Mouse (Mus musculus) forebrain, embryonic 13.5 days (tissue): ENCODE results near the gene Ube2q1. TPM values are rescaled to one million over a fixed set of nuclear protein-coding genes. Genes with fewer than 3 reads are reported as not detected.

Experiments
- ATAC-seq: fragments of 200-750 bp; cut with Nextera tagmentation; 2 replicates; pipeline ENCODE4 v1.8.0; 2017
- H3K27ac ChIP-seq: fragments of 300-500 bp; sonication (generic); 2 replicates; pipeline ENCODE4 v1.5.1; 2015; ENCODE audit warnings: inconsistent platforms, mild to moderate bottlenecking, moderate library complexity
- H3K27me3 ChIP-seq: fragments of 300-500 bp; sonication (generic); 2 replicates; pipeline ENCODE4 v1.6.1; 2015; ENCODE audit warnings: mild to moderate bottlenecking, inconsistent platforms
- H3K36me3 ChIP-seq: fragments of 300-500 bp; sonication (generic); 2 replicates; pipeline ENCODE4 v1.6.1; 2015; ENCODE audit warnings: mild to moderate bottlenecking, inconsistent platforms; ENCODE audit not compliant: poor library complexity, severe bottlenecking
- H3K4me1 ChIP-seq: fragments of 300-500 bp; sonication (generic); 2 replicates; pipeline ENCODE4 v1.6.1; 2015; ENCODE audit warnings: inconsistent platforms
- H3K4me2 ChIP-seq: fragments of 300-500 bp; sonication (generic); 2 replicates; pipeline ENCODE4 v1.6.1; 2015; ENCODE audit warnings: inconsistent platforms, mild to moderate bottlenecking, moderate library complexity
- H3K4me3 ChIP-seq: fragments of 300-500 bp; sonication (generic); 2 replicates; pipeline ENCODE4 v1.5.1; 2015; ENCODE audit warnings: mild to moderate bottlenecking, inconsistent platforms
- H3K9ac ChIP-seq: fragments of 300-500 bp; sonication (generic); 2 replicates; pipeline ENCODE4 v1.6.1; 2015; ENCODE audit warnings: mild to moderate bottlenecking, inconsistent platforms
- H3K9me3 ChIP-seq: fragments of 300-500 bp; sonication (generic); replicated peaks from 2 replicates; pipeline ENCODE4 v1.6.1; 2016; ENCODE audit warnings: inconsistent platforms
- WGBS: fragments of 180-500 bp; shearing (Covaris S2); methylation state at CpG from one replicate; pipeline ENCODE4 v1.1.7; 2015; 5-methylcytosine and 5-hydroxymethylcytosine counted together
- polyA plus RNA-seq: library from polyadenylated mRNA; unstranded; fragments of >200 nt; fragmentation: Nextera tagmentation; extraction: Ambion mirVana; gene quantifications from 2 replicates; pipeline ENCODE4 v1.2.1, GENCODE M21; 2015

Ube2q1 gene
- polyA plus RNA-seq, 1 experiment from 2014 or later, result 14.1 TPM

DNA sequence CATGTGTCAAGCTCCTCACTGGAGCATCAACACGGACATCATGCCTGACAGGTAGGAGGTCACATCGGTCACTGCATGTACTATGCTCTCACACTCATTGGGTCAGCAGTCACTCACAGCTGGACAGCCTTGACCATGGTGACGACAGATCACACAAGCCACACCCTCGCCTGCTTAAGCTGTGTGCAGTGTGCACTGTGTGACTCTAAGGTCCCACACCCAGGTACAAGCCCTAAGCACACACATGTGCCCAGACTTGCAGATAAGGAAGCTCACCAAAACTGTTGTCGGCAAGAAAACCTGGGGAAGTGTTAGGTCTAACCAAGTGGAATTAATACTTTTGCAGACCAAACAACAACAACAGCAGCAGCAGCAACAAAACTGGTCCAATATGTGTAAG, 34.5 kb downstream of the Ube2q1 start:
- Histone ChIP-seq H3K36me3 (no peaks in the 10 kb centered on the region), H3K4me1 (no peaks in the 10 kb centered on the region), H3K27ac (no peak overlapping the region), H3K4me2 (no peak overlapping the region), H3K9ac (no peak overlapping the region), H3K9me3 (peaks cover 4% of the 10 kb centered on the region; the same call in 1 of the 2 replicates), H3K27me3 (no peaks in the 10 kb centered on the region), H3K4me3 (no peak overlapping the region)
- WGBS, result 80% methylated on average over 5 of the region's 5 CpGs
- no peak for ATAC-seq

DNA sequence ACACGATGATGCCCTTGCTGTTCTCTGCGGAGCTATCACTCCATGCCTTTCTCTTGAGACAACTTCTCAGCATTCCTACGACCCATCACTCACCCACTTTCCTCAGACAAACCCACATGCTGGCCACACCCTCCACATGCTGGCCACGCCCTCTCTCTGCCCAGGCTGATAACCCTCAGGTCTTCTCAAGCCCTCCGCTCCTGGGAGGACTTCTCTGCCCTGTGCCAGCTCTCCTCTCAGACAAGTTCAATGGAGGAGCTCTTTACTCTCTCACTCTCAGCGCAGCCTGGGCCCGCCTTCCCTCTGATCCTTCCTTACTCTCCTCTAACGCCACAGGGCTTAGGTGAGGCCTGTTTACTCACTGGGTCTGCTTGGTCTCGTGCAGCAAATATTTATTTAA, 35.2 kb downstream of the Ube2q1 start:
- Histone ChIP-seq H3K27me3 (no peaks in the 10 kb centered on the region), H3K4me2 (no peak overlapping the region), H3K36me3 (no peaks in the 10 kb centered on the region), H3K27ac (no peak overlapping the region), H3K4me1 (no peaks in the 10 kb centered on the region), H3K4me3 (no peak overlapping the region), H3K9me3 (peaks cover 4% of the 10 kb centered on the region; the same call in 1 of the 2 replicates), H3K9ac (no peak overlapping the region)
- WGBS, result 64% methylated on average over 9 of the region's 9 CpGs
- no peak for ATAC-seq

DNA sequence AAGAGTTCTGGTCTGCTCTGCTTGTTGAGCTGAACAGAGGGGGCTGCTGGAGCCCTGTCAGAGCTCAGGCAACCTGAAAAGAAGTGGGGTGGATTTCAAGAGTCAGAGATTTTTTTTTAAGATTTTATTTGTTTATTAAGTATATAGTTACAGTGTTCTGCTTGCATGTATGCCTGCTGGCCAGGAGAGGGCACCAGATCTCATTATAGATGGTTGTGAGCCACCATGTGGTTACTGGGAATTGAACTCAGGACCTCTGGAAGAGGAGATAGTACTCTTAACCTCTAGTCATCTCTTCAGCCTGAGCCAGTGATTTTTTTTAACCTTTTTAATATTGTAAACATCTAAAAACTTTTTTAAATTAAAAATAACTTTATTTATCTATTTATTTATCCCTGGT, 37.4 kb downstream of the Ube2q1 start:
- ATAC-seq, result no peak
- Histone ChIP-seq H3K4me1 (no peaks in the 10 kb centered on the region), H3K9me3 (no peaks in the 10 kb centered on the region), H3K27me3 (no peaks in the 10 kb centered on the region), H3K9ac (no peak overlapping the region), H3K4me3 (no peak overlapping the region), H3K27ac (no peak overlapping the region), H3K36me3 (no peaks in the 10 kb centered on the region), H3K4me2 (no peak overlapping the region)

DNA sequence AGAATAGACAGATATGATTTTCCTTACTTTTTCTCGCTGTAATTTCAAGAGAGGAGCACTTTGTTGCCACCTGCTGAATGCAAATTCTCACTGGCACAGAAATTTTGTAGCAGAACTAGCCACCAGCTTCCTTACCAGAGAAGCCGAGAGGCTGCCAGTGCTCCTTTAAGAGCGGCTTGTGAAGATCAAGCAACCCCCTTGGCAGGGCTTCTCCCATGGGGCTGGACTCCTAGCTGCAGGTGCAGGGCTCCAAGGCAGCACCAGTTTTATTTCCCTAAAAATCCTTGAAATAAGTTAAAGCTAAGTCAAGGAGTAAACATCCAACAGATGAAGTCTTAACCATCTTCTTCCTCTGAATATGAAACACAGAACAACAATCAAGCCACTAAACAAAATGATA, 38.8 kb downstream of the Ube2q1 start:
- WGBS, result 74% methylated on average over 3 of the region's 3 CpGs
- H3K9me3 ChIP-seq, result no peaks in the 10 kb centered on the region
- H3K9ac ChIP-seq, result no peak overlapping the region
- no peak overlapping the region for H3K4me3 ChIP-seq
- no peaks in the 10 kb centered on the region for H3K27me3 ChIP-seq
- H3K36me3 ChIP-seq, result no peaks in the 10 kb centered on the region
- H3K4me2 ChIP-seq, result no peak overlapping the region
- H3K27ac ChIP-seq, result no peak overlapping the region
- H3K4me1 ChIP-seq, result no peaks in the 10 kb centered on the region
- no peak for ATAC-seq

DNA sequence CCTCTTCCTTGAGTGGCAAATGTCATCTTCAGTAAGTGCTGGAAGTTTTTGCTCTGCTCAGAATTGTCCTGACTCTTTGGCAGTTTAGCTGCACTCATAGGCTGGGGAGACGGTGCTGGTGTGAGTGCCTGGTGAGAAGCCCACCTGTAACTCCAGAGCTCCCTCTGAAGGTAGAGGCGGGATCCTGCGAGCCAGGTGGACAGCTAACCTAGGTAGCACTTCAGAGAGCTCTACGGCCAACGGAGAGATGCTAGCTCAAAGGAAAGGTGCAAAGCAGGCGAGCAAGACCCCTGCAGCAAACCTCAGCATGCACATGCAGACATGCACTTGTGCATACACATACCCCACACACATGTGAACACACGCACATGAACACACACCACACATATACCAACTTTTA, 40.6 kb downstream of the Ube2q1 start:
- ATAC-seq, result no peak
- H3K27me3 ChIP-seq, result no peaks in the 10 kb centered on the region
- H3K4me3 ChIP-seq, result no peak overlapping the region
- WGBS, result 81% methylated on average over 7 of the region's 7 CpGs
- H3K9ac ChIP-seq, result no peak overlapping the region
- H3K27ac ChIP-seq, result no peak overlapping the region
- H3K4me1 ChIP-seq, result no peaks in the 10 kb centered on the region
- no peaks in the 10 kb centered on the region for H3K36me3 ChIP-seq
- H3K4me2 ChIP-seq, result no peak overlapping the region
- H3K9me3 ChIP-seq, result no peaks in the 10 kb centered on the region

DNA sequence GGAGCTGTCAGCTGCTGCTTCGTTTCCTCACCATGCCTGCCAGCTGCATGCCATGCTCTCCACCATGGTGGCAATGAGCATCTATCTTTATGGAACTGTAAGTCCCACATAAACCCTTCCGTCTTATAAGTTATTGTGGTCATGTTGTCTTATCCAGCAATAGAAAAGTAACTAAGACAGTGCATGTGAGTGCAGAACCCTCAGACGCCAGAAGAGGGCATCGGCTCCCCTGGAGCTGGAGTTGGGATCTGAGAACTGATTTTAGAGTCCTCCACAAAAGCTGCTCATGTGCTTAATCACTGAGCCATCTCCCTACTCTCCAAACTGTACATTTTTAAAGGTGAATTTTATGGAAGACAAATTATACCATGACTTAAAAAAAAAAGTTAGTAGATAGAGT, 43.6 kb downstream of the Ube2q1 start:
- Histone ChIP-seq H3K4me2 (no peak overlapping the region), H3K4me1 (no peaks in the 10 kb centered on the region), H3K27ac (no peak overlapping the region), H3K9me3 (no peaks in the 10 kb centered on the region), H3K36me3 (no peaks in the 10 kb centered on the region), H3K4me3 (no peak overlapping the region), H3K9ac (no peak overlapping the region), H3K27me3 (no peaks in the 10 kb centered on the region)
- ATAC-seq, result no peak
- WGBS, result 69% methylated on average over 4 of the region's 4 CpGs

DNA sequence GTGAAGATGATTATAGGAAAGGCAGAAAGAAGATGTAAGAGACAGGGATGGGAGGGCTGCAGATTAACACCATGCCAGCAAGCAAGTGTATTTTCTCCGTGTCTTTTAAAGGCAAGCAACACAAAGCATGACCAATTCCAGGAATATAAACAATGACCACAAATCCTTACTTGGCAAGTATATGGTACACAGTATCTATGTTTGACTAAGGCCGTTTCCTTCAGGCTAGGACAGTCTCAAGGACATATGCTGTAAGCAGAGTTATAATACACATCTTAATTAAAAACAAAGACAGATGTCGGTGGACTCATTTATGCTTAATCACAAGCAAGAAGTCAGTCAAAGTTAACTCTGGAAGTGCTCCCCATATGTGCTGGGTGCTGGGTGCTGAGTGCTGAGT, 45.2 kb downstream of the Ube2q1 start:
- ATAC-seq, result no peak
- Histone ChIP-seq H3K4me2 (no peak overlapping the region), H3K4me3 (no peak overlapping the region), H3K36me3 (no peaks in the 10 kb centered on the region), H3K4me1 (no peaks in the 10 kb centered on the region), H3K27me3 (no peaks in the 10 kb centered on the region), H3K9ac (no peak overlapping the region), H3K9me3 (no peaks in the 10 kb centered on the region), H3K27ac (no peak overlapping the region)
- 79% methylated on average over 3 of the region's 3 CpGs for WGBS

DNA sequence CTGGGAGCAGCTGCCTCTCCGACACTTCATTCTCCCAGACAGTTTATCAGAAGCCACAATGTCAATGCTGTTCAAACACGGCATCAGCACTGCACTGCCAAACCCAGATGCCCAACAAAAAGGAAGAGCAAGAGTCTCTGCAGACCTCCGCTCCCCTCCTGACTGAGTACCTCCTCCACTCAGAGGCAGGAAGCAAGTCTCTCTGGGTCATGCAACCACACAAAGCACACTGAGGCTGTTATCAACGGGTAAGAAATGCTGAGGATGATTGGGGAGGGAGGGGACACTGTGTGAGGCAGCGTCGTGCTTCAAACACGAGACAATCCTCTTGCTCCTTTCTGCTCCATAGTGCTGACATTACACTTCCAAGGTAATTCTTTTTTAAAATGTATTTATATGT, 46.5 kb downstream of the Ube2q1 start:
- H3K4me2 ChIP-seq, result no peak overlapping the region
- H3K9ac ChIP-seq, result no peak overlapping the region
- WGBS, result 76% methylated on average over 7 of the region's 7 CpGs
- ATAC-seq, result no peak
- no peak overlapping the region for H3K27ac ChIP-seq
- no peaks in the 10 kb centered on the region for H3K9me3 ChIP-seq
- no peaks in the 10 kb centered on the region for H3K4me1 ChIP-seq
- H3K4me3 ChIP-seq, result no peak overlapping the region
- no peaks in the 10 kb centered on the region for H3K27me3 ChIP-seq
- H3K36me3 ChIP-seq, result no peaks in the 10 kb centered on the region

DNA sequence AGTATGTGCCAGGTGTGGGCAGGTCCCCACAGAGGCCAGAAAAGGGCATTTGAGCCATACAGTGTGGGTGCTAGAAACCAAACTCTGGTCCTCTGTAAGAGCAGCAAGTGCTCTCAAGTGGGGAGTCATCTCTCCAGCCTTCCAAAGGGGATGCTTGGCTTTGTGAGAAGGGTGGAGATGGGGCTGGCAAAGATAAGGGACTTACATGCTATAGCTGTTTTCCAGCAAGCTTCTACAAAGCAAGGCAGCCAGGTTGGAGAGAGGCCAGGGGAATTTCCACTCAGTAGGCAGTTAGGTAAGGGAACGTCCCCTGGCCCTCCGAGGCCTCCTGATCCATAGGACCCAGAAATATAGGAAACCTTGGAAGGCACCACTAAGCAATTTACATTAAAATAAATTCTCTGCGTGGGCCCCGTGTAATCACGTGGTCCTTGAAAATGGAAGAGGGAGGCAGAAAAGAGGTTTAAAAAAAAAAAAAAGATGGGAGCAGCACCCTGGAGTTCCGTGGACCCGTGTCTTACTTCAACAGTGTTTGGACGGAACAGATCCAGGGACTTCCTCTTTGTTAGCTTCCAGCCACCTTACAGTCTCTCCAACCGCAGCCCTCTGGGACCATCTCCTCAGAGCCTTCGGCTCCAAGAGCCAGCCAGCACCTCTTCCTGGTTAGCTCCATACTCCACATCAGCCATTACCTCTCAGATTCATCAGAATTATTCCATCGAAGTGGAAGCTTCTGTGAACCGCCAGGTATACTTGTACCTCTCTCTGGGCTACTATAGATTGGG, 47.1 kb downstream of the Ube2q1 start:
- ATAC-seq, result no peak
- WGBS, result 88% methylated on average over 12 of the region's 12 CpGs
- H3K9ac ChIP-seq, result no peak overlapping the region
- no peak overlapping the region for H3K4me3 ChIP-seq
- no peaks in the 10 kb centered on the region for H3K4me1 ChIP-seq
- H3K36me3 ChIP-seq, result no peaks in the 10 kb centered on the region
- H3K9me3 ChIP-seq, result no peaks in the 10 kb centered on the region
- H3K4me2 ChIP-seq, result no peak overlapping the region
- no peak overlapping the region for H3K27ac ChIP-seq
- H3K27me3 ChIP-seq, result no peaks in the 10 kb centered on the region

DNA sequence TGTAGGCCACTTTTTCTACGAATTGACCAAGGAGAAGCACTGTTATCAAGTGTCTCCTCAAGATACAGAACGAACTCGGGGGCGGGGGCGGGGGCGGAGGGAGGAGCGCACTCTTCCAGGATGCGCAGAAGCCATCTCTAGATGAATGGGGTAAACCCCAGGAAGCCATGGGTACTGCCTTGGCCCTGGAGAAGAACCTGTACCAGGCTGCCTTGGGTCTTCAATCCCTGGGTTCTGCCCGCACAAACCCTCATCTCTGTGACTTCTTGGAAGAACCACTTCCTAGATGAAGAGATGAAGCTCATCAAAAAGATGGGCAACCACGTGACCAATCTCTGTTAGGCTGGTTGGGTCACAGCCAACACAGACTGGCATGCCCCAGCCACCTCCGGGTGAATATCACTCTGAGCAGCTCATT, 47.7 kb downstream of the Ube2q1 start:
- Histone ChIP-seq H3K27me3 (no peaks in the 10 kb centered on the region), H3K4me2 (no peak overlapping the region), H3K36me3 (no peaks in the 10 kb centered on the region), H3K27ac (no peak overlapping the region), H3K9me3 (no peaks in the 10 kb centered on the region), H3K4me3 (no peak overlapping the region), H3K4me1 (no peaks in the 10 kb centered on the region), H3K9ac (no peak overlapping the region)
- ATAC-seq, result no peak
- WGBS, result 85% methylated on average over 11 of the region's 11 CpGs

DNA sequence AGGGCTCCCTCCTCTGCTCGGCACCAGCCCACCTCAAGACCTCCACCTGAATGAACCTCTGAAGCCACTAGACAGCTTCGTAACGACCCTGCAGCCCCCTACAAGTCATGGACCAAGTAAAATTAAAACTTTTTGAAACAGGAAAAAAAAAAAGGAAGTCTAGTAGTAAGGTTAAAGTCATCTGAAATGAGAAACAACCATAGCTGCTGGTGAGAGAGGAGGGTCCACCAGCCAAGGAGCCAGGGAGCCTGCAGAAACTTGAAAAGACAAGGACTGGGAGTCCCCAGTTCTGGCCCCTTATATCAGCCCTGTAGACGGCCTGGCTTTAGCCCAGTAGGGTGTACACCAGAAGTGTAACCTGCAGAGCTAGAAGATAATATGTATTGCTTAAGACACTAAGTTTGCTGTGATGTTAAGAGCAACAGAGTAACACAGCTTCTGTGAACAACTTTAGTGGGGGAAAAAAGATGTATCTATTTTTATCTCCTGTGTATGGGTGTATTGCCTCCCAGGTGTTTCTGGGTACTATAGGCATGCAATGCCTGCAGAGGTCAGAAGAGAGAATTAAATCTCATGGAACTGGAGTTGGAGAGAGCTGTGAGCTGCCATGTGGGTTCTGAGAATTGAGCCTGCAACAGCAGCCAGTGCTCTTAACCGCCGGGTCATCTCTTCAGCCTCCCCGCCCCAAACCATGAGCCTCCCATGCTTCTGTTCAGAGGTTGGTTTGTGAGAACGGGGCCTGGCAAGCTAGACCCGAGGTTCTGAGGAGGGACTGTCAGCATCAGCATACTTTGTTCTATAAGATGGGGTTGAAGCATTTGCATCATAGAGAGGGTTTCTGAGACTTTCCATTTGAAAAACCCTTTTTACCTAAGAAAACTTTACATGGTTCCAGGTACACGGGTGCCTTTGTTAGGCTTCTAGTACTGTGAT, 48.4 kb downstream of the Ube2q1 start:
- H3K27me3 ChIP-seq, result no peaks in the 10 kb centered on the region
- H3K4me3 ChIP-seq, result no peak overlapping the region
- no peak for ATAC-seq
- no peaks in the 10 kb centered on the region for H3K4me1 ChIP-seq
- no peak overlapping the region for H3K27ac ChIP-seq
- H3K4me2 ChIP-seq, result no peak overlapping the region
- no peak overlapping the region for H3K9ac ChIP-seq
- H3K9me3 ChIP-seq, result no peaks in the 10 kb centered on the region
- 81% methylated on average over 10 of the region's 10 CpGs for WGBS
- no peaks in the 10 kb centered on the region for H3K36me3 ChIP-seq

DNA sequence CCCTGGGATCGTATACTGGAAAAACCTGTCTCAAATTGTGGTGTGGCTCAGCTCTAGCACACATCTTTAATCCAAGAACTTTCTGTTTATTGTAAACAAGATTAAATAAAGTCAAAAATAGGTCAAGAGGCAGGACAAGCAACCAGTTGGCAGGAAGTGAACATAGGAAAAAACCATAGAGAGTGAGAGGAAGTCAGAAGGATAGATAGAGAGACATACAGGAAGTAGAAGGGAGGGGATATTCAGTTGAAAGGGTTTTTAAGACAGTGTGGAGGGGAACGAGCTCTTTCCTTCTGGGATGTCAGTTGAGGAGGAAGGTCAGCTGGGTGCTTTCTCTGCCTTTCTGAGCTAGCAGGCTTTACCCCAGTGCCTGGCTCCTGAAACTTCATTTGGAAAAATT, 50.2 kb downstream of the Ube2q1 start:
- no peak overlapping the region for H3K9ac ChIP-seq
- H3K9me3 ChIP-seq, result no peaks in the 10 kb centered on the region
- H3K27me3 ChIP-seq, result peaks cover 6% of the 10 kb centered on the region
- no peaks in the 10 kb centered on the region for H3K36me3 ChIP-seq
- no peak for ATAC-seq
- no peak overlapping the region; the same call in 1 of the 2 replicates for H3K27ac ChIP-seq
- no peaks in the 10 kb centered on the region for H3K4me1 ChIP-seq
- H3K4me2 ChIP-seq, result no peak overlapping the region
- H3K4me3 ChIP-seq, result no peak overlapping the region
- WGBS, result 67% methylated on average over 2 of the region's 2 CpGs
